Comparison of ENCODE assay signal across 8 mouse cellular contexts in genomic region chr15:36967381-36968211, GRCm38 (mm10). TPM values are rescaled to one million over a fixed set of nuclear protein-coding genes. Genes with fewer than 3 reads are reported as not detected.
A peak's percentile ranks its signal among the peaks of the same experiment; 100 is the strongest.
DNase-seq lines count a peak whose midpoint lies in the region; TF ChIP-seq lines count a peak whose summit lies in the region.

No protein-coding gene starts in this region.

- H3K9me3 ChIP-seq in hindbrain, embryonic 10.5 days = no peaks in the 10 kb centered on the region

- peak; percentile 13 for DNase-seq in ovary, adult 18-20 months (ENCODE audit: low spot score)
- no peak for DNase-seq in ovary, postnatal 36 days (ENCODE audit: low spot score)
- DNase-seq in hindbrain, embryonic 10.5 days (ENCODE audit: low spot score) = peak; percentile 66
- DNase-seq in left cerebral cortex, postnatal 25 days (ENCODE audit: low spot score in 2 of 2) = peak; percentile 93 to 98
- DNase-seq in retina, adult 2 months (ENCODE audit: low read depth, low spot score) = peak; percentile 50
- no peak for DNase-seq in yolk sac, embryonic 10.5 days (ENCODE audit: low spot score)
- DNase-seq in gastrocnemius, adult 18-20 months (ENCODE audit: low spot score) = no peak

- H3K4me3 ChIP-seq in cortical plate, adult 2 months (ENCODE audit: insufficient read depth, low read length) = peak overlapping the region; percentile 4
- peak overlapping the region; percentile 46 for H3K4me3 ChIP-seq in hindbrain, embryonic 10.5 days

- H3K4me1 ChIP-seq in cortical plate, adult 2 months (ENCODE audit: control insufficient read depth, insufficient read depth, low read length) = peaks cover 12% of the 10 kb centered on the region
- H3K4me1 ChIP-seq in hindbrain, embryonic 10.5 days (replicated peaks) = peaks cover 20% of the 10 kb centered on the region

- H3K27me3 ChIP-seq in hindbrain, embryonic 10.5 days (ENCODE audit: insufficient read depth, poor library complexity, severe bottlenecking) = peaks cover 8% of the 10 kb centered on the region; the same call in 1 of the 2 replicates

- TF ChIP-seq POLR2A in cortical plate, adult 2 months (IDR thresholded peaks at IDR 0.05; ENCODE audit: extremely low read depth, insufficient read depth, low read length) = peak; percentile 80

- 27% methylated on average over 24 of the region's 24 CpGs for whole genome bisulfite sequencing in hindbrain, embryonic 10.5 days

- no peak for TF ChIP-seq CTCF in cortical plate, adult 2 months (IDR thresholded peaks at IDR 0.05; ENCODE audit: extremely low read depth, insufficient read depth, low read length)

- no peaks in the 10 kb centered on the region for H3K36me3 ChIP-seq in hindbrain, embryonic 10.5 days

- intact Hi-C loops in left cerebral cortex, postnatal 25 days (cut with DNase I) = loop anchor here (1.0 to 5.0 kb wide), 5 partner anchors 13 to 174 kb away; no protein-coding TSS in a partner anchor

- H3K27ac ChIP-seq in cortical plate, adult 2 months (ENCODE audit: insufficient read depth, low read length) = peak overlapping the region; percentile 90
- peak overlapping the region; percentile 60 for H3K27ac ChIP-seq in hindbrain, embryonic 10.5 days

RNA-seq across cellular contexts. Expression of gene Zfp706, which starts 40.0 kb away (rescaled TPM):
- polyA plus RNA-seq in cortical plate, adult 2 months (2012; rRNA removed) = 94.9 and 95.4 TPM in 2 replicates
- 459 and 460 TPM in 2 replicates for polyA plus RNA-seq in hindbrain, embryonic 10.5 days (2016; fragmentation: Nextera tagmentation; extraction: Ambion mirVana)
- total RNA-seq in left cerebral cortex, postnatal 25 days (2021) = 100 to 1,000 TPM; 233 to 234 TPM
- 100 to 1,000 TPM; 115 to 131 TPM for total RNA-seq in gastrocnemius, adult 18-20 months (2021)

Comparison
In these comparisons a context has a peak if more than half of its experiments do, and no peak if none do; other contexts are left out.
1. DNase-seq: peak in ovary, adult 18-20 months (single experiment), hindbrain, embryonic 10.5 days (single experiment), left cerebral cortex, postnatal 25 days (2 of 2) and retina, adult 2 months (single experiment); none in ovary, postnatal 36 days (single experiment), yolk sac, embryonic 10.5 days (single experiment) and gastrocnemius, adult 18-20 months (single experiment).